Mouse (Mus musculus) adrenal gland, adult 18-20 months (tissue): Measurements from ENCODE around the gene Adal. TPM values are rescaled to one million over a fixed set of nuclear protein-coding genes. Genes with fewer than 3 reads are reported as not detected.
A peak's percentile ranks its signal among the peaks of the same experiment; 100 is the strongest.
"Not testable (repeated sequence)": the region's sequence is repeated elsewhere in the genome, so short reads cannot be mapped to it uniquely, and the experiment has no call there.

Experiments used
- DNase-seq, 2 experiments: peaks; one replicate each; pipeline ENCODE4 v3.0.0; 2021 to 2022; ENCODE audit warnings: low spot score in 2 of 2
- long read RNA-seq, 2 experiments: library from polyadenylated mRNA; stranded (forward); transcript quantifications; one replicate each; pipeline ENCODE4 v2.0.0; 2021
- total RNA-seq, 2 experiments: library from RNA; stranded (reverse); gene quantifications; 1 replicate in 1 of 2; 2 replicates in 1 of 2; pipeline ENCODE4 v1.2.3; 2021

Gene Adal
- total RNA-seq, result 10 to 100 TPM; 16.1 to 19.3 TPM
- long read RNA-seq, experiment 1, partial matches to known transcripts, result 0 of 11 reads
- long read RNA-seq, experiment 1, other reads (novel, unspliced or antisense), result 8 of 11 reads
- long read RNA-seq, experiment 2, partial matches to known transcripts, result 4 of 20 reads
- long read RNA-seq, experiment 2, other reads (novel, unspliced or antisense), result 14 of 20 reads

- peak; percentile 91 to 93 for DNase-seq
These were observed at the start of gene Adal, which contains the start of gene Lcmt2 for GRCm38 (mm10) chr2:121140018-121140882. Adal (plus strand) TSS chr2:121140428. Lcmt2 (minus strand) TSS chr2:121140653.

GRCm38 (mm10) chr2:121102051-121102450 lies 38.2 kb upstream of the Adal start:
- DNase-seq, result peak; percentile 46 to 48

GRCm38 (mm10) chr2:121105940-121106339 lies 34.3 kb upstream of the Adal start:
- DNase-seq, result no peak

- no peak for DNase-seq
These were observed 30.5 kb upstream of the Adal start, which contains the start of gene Tgm7 for GRCm38 (mm10) chr2:121109695-121110094. Tgm7 (minus strand) TSS chr2:121109795.

- no peak for DNase-seq
These were observed 24.8 kb upstream of the Adal start for GRCm38 (mm10) chr2:121115418-121115817.

- DNase-seq, result no peak
These were observed 21.0 kb upstream of the Adal start for GRCm38 (mm10) chr2:121119260-121119659.

GRCm38 (mm10) chr2:121126302-121126701 lies 13.9 kb upstream of the Adal start:
- DNase-seq, result not testable (repeated sequence)

- no peak for DNase-seq
These were observed 12.7 kb upstream of the Adal start for GRCm38 (mm10) chr2:121127536-121127935.

- no peak for DNase-seq
These were observed 11.2 kb upstream of the Adal start for GRCm38 (mm10) chr2:121128865-121129620.

GRCm38 (mm10) chr2:121132822-121133221 lies 7.4 kb upstream of the Adal start:
- no peak for DNase-seq

GRCm38 (mm10) chr2:121137371-121137770 lies 2.9 kb upstream of the Adal start:
- no peak for DNase-seq

- DNase-seq, result peak; percentile 22 to 23
These were observed 786 bp upstream of the Adal start for GRCm38 (mm10) chr2:121139266-121140017.

- no peak for DNase-seq
These were observed 1.2 kb downstream of the Adal start for GRCm38 (mm10) chr2:121141216-121142035.

- DNase-seq, result no peak
These were observed 2.2 kb downstream of the Adal start for GRCm38 (mm10) chr2:121142415-121142814.

- no peak for DNase-seq
These were observed 9.5 kb downstream of the Adal start for GRCm38 (mm10) chr2:121149679-121150078.

- DNase-seq, result no peak
These were observed 12.9 kb downstream of the Adal start for GRCm38 (mm10) chr2:121153100-121153499.

GRCm38 (mm10) chr2:121169173-121169572 lies 28.9 kb downstream of the Adal start:
- no peak for DNase-seq

- DNase-seq, result peak; percentile 31 to 33
These were observed 29.7 kb downstream of the Adal start for GRCm38 (mm10) chr2:121169902-121170301.

- peak in 1 of 2 experiments; percentile 56 for DNase-seq
These were observed 30.3 kb downstream of the Adal start, which contains the start of gene Tubgcp4 for GRCm38 (mm10) chr2:121170481-121170971. Tubgcp4 (plus strand) TSS chr2:121170654.
